Mouse (Mus musculus) ES-Bruce4 (cell line): ENCODE measurements around the gene Crocc2.

Experiments used
- CTCF ChIP-seq: IDR thresholded peaks from one replicate; pipeline ENCODE4 v1.8.1; 2011; ENCODE audit warnings: low read depth, low read length
- EP300 ChIP-seq: IDR thresholded peaks from 2 replicates; pipeline ENCODE4 v1.6.1; 2011; ENCODE audit warnings: low read depth, low read length; ENCODE audit not compliant: insufficient read depth
- POLR2A ChIP-seq: IDR thresholded peaks from one replicate; pipeline ENCODE4 v1.8.1; 2011; ENCODE audit warnings: low read length; ENCODE audit not compliant: insufficient read depth

DNA sequence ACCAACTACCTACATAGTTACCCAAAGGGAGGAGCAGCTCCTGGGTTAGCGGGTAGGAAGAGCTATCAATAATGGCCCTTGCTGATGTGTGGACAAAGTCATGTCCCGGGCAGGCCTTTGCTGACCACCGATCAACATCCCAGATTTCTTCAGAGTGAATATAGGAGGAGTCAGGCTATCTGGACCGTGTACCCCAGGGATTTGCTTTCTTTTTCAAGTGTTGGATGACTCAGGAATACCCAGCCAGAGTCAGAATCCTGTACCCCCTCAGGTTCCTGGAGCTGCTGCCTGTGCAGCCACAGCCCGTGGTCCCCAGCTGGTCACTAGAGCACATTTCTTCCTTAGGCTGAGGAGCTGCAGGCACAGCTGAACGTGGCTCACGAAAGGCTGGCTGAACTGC, 43.9 kb downstream of the Crocc2 start:
- TF ChIP-seq CTCF, result no peak
- no peak for TF ChIP-seq EP300
- no peak for TF ChIP-seq POLR2A
